Mouse (Mus musculus): ENCODE data around the gene Maco1. TPM values are rescaled to one million over a fixed set of nuclear protein-coding genes. Genes with fewer than 3 reads are reported as not detected.
A peak's percentile ranks its signal among the peaks of the same experiment; 100 is the strongest.

Gene Maco1
- polyA plus RNA-seq, 1 experiment from 2014 or later, result 22.0 TPM

- H3K27ac ChIP-seq, result no peak overlapping the region
- no peak overlapping the region for H3K9ac ChIP-seq
- H3K4me3 ChIP-seq, result no peak overlapping the region
- H3K36me3 ChIP-seq, result peaks cover 18% of the 10 kb centered on the region
- H3K4me2 ChIP-seq, result no peak overlapping the region
- no peaks in the 10 kb centered on the region for H3K27me3 ChIP-seq
- peaks cover 11% of the 10 kb centered on the region; the same call in 1 of the 2 replicates for H3K4me1 ChIP-seq (replicated peaks)
- no peak for ATAC-seq (replicated peaks; ENCODE audit: insufficient number of reproducible peaks, insufficient read depth, low FRiP score, low read depth)
- WGBS, result 86% methylated on average over 17 of the region's 17 CpGs
- H3K9me3 ChIP-seq (replicated peaks), result no peaks in the 10 kb centered on the region
Observed at GRCm38 (mm10) chr4:134813406-134814228, 39.5 kb downstream of the Maco1 start.

GRCm38 (mm10) chr4:134804765-134805164, 48.4 kb downstream of the Maco1 start:
- peak; percentile 43; the same call in 1 of the 2 replicates for ATAC-seq (replicated peaks; ENCODE audit: insufficient number of reproducible peaks, insufficient read depth, low FRiP score, low read depth)

DNA sequence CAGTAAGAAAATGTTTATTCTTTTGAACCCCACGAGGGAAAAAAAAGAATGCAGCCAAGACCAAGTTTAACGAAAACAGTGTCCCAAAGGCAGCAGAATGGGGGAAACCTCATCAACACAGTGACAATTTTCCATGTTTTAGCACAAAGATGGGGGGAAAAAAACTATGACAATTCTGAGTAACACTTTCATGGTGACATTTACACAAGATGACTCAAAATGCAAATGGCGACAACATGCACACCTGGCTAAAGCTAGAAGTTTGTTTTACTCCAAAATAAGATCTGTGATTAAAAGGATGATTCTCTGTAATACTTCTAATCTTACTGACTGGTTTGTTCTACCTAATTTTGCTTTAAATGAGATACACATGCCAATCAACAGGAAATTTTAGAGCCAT, 50.4 kb downstream of the Maco1 start:
- Histone ChIP-seq H3K9ac (no peak overlapping the region), H3K4me3 (no peak overlapping the region), H3K9me3 (replicated peaks) (no peaks in the 10 kb centered on the region), H3K4me2 (no peak overlapping the region), H3K36me3 (peaks cover 20% of the 10 kb centered on the region), H3K4me1 (replicated peaks) (peaks cover 17% of the 10 kb centered on the region), H3K27ac (no peak overlapping the region), H3K27me3 (no peaks in the 10 kb centered on the region)
- no peak for ATAC-seq (replicated peaks; ENCODE audit: insufficient number of reproducible peaks, insufficient read depth, low FRiP score, low read depth)
- 69% methylated on average over 3 of the region's 3 CpGs for WGBS

More at GRCm38 (mm10) chr4:134804765-134805164, 48.4 kb downstream of the Maco1 start:
- H3K27ac ChIP-seq, result peak overlapping the region; percentile 41
- H3K27me3 ChIP-seq, result no peaks in the 10 kb centered on the region
- peaks cover 31% of the 10 kb centered on the region for H3K36me3 ChIP-seq
- H3K9me3 ChIP-seq (replicated peaks), result no peaks in the 10 kb centered on the region
- WGBS, result 33% methylated on average over 5 of the region's 5 CpGs
- H3K9ac ChIP-seq, result no peak overlapping the region
- no peak overlapping the region for H3K4me2 ChIP-seq
- peaks cover 16% of the 10 kb centered on the region for H3K4me1 ChIP-seq (replicated peaks)
- H3K4me3 ChIP-seq, result no peak overlapping the region

- H3K4me2 ChIP-seq, result no peak overlapping the region
- H3K27ac ChIP-seq, result no peak overlapping the region
- no peaks in the 10 kb centered on the region for H3K27me3 ChIP-seq
- H3K4me1 ChIP-seq (replicated peaks), result peaks cover 23% of the 10 kb centered on the region
- WGBS, result 78% methylated on average over 10 of the region's 10 CpGs
- ATAC-seq (replicated peaks; ENCODE audit: insufficient number of reproducible peaks, insufficient read depth, low FRiP score, low read depth), result no peak
- H3K4me3 ChIP-seq, result no peak overlapping the region
- H3K9ac ChIP-seq, result no peak overlapping the region
- H3K9me3 ChIP-seq (replicated peaks), result no peaks in the 10 kb centered on the region
- peaks cover 20% of the 10 kb centered on the region for H3K36me3 ChIP-seq
Observed at GRCm38 (mm10) chr4:134802155-134802554, 51.0 kb downstream of the Maco1 start.

DNA sequence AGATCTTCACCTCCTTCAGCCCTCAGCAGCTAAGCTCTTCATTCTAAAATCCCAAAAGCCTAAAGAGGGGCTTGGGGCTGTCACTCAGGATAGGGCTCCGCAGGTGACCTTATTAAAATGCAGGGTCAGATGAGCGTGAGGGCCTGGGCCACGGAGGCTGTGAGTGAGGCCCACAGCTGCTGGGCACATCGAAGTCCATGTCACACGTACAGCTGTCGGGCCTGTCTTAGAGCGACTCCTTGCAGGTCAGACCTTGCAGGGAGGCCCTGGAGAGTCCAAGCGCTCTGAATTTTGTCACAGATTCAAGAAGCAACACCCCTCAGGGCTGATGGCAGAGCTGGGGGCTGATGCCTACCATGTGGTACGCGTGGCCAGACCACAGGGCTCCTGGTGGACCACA, 52.5 kb downstream of the Maco1 start:
- H3K4me1 ChIP-seq (replicated peaks), result peaks cover 34% of the 10 kb centered on the region
- no peak overlapping the region for H3K4me2 ChIP-seq
- no peaks in the 10 kb centered on the region for H3K27me3 ChIP-seq
- H3K9ac ChIP-seq, result no peak overlapping the region
- H3K9me3 ChIP-seq (replicated peaks), result no peaks in the 10 kb centered on the region
- H3K27ac ChIP-seq, result no peak overlapping the region
- no peak for ATAC-seq (replicated peaks; ENCODE audit: insufficient number of reproducible peaks, insufficient read depth, low FRiP score, low read depth)
- H3K36me3 ChIP-seq, result peaks cover 9% of the 10 kb centered on the region
- WGBS, result 75% methylated on average over 10 of the region's 10 CpGs
- no peak overlapping the region for H3K4me3 ChIP-seq

GRCm38 (mm10) chr4:134800098-134800497, 53.0 kb downstream of the Maco1 start:
- Histone ChIP-seq H3K27ac (no peak overlapping the region), H3K4me3 (no peak overlapping the region), H3K27me3 (no peaks in the 10 kb centered on the region), H3K9ac (no peak overlapping the region), H3K4me1 (replicated peaks) (peaks cover 31% of the 10 kb centered on the region), H3K4me2 (no peak overlapping the region), H3K36me3 (peaks cover 5% of the 10 kb centered on the region; the same call in 1 of the 2 replicates), H3K9me3 (replicated peaks) (no peaks in the 10 kb centered on the region)
- WGBS, result 58% methylated on average over 8 of the region's 8 CpGs
- ATAC-seq (replicated peaks; ENCODE audit: insufficient number of reproducible peaks, insufficient read depth, low FRiP score, low read depth), result no peak

DNA sequence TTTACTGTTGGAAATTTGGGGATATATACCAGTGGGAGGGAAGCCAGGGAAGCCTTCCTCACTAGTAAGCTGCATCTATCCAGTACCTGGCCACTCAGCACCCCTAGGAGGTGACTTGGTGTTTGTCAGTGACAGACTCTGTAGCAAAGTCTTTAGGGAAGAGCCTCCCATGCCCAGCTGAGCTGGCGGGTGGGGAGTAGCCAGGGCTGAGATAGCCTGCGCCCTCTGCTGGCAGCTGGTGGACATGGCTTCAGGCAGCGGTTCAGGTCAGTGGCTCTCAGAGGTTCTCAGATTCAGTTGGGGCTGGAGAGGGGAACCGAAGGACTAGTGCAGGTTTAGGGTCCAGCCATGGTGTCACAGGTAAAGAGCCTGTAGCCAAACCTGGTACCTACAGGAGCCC, 53.9 kb downstream of the Maco1 start:
- Histone ChIP-seq H3K9me3 (replicated peaks) (no peaks in the 10 kb centered on the region), H3K36me3 (peaks cover 1% of the 10 kb centered on the region; the same call in 1 of the 2 replicates), H3K4me3 (no peak overlapping the region), H3K27ac (no peak overlapping the region), H3K27me3 (no peaks in the 10 kb centered on the region), H3K9ac (no peak overlapping the region), H3K4me2 (no peak overlapping the region), H3K4me1 (replicated peaks) (peaks cover 22% of the 10 kb centered on the region)
- 9% methylated on average over 4 of the region's 4 CpGs for WGBS
- 0 out of 2 replicates have a peak, but pooled peaks have one; percentile 56 for ATAC-seq (replicated peaks; ENCODE audit: insufficient number of reproducible peaks, insufficient read depth, low FRiP score, low read depth)

- Histone ChIP-seq H3K4me1 (replicated peaks) (peaks cover 21% of the 10 kb centered on the region), H3K27ac (no peak overlapping the region), H3K9ac (no peak overlapping the region), H3K4me2 (no peak overlapping the region), H3K27me3 (no peaks in the 10 kb centered on the region), H3K9me3 (replicated peaks) (no peaks in the 10 kb centered on the region), H3K4me3 (no peak overlapping the region), H3K36me3 (no peaks in the 10 kb centered on the region)
- WGBS, result 56% methylated on average over 3 of the region's 3 CpGs
- ATAC-seq (replicated peaks; ENCODE audit: insufficient number of reproducible peaks, insufficient read depth, low FRiP score, low read depth), result no peak
Observed at GRCm38 (mm10) chr4:134798861-134799260, 54.3 kb downstream of the Maco1 start.

- Histone ChIP-seq H3K9me3 (replicated peaks) (no peaks in the 10 kb centered on the region), H3K36me3 (no peaks in the 10 kb centered on the region), H3K4me3 (no peak overlapping the region), H3K27me3 (no peaks in the 10 kb centered on the region), H3K27ac (no peak overlapping the region), H3K4me2 (no peak overlapping the region), H3K9ac (no peak overlapping the region), H3K4me1 (replicated peaks) (peaks cover 21% of the 10 kb centered on the region)
- 76% methylated on average over 6 of the region's 6 CpGs for WGBS
- no peak for ATAC-seq (replicated peaks; ENCODE audit: insufficient number of reproducible peaks, insufficient read depth, low FRiP score, low read depth)
Observed at GRCm38 (mm10) chr4:134797621-134798020, 55.5 kb downstream of the Maco1 start.

DNA sequence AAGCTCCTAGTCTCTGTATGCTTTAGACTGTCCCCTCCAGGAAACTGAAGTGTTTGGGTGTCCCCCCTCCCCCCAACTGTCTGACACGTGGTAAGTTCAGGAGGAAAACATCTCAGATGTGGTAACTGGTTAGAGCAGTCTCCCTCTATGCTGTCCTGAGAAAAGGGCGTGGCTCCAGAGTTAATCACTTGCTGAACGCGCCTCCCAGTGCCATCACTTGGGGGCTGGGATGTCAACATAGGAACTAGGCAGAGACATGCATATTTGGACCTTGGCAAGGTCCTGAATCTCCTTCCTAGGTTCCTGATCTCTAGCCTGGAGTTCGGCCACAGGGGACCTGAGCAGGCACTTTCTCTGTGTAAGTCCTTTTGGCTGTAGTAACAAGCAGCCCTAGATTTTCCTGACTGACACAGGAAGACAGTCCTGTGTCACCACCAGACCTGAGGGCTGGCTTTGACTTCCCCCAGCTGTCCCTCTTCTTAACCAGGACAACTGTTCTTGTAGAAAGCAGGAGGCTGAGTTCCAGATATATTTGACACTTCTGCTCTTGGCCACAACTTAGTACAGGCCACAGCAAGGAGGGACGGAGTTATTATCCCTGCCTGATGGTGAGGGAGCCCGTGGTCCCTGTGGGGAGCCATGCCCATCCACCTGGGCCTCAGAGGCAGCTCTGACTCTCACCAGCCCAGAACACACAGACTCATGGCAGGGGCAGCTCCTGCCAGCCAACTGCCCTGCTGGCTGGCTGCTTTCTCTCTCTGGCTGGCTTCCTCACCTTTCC, 56.4 kb downstream of the Maco1 start:
- H3K4me1 ChIP-seq (replicated peaks), result peaks cover 18% of the 10 kb centered on the region
- H3K9me3 ChIP-seq (replicated peaks), result no peaks in the 10 kb centered on the region
- H3K4me2 ChIP-seq, result no peak overlapping the region
- no peaks in the 10 kb centered on the region for H3K27me3 ChIP-seq
- no peaks in the 10 kb centered on the region for H3K36me3 ChIP-seq
- 25% methylated on average over 7 of the region's 7 CpGs for WGBS
- H3K4me3 ChIP-seq, result no peak overlapping the region
- H3K27ac ChIP-seq, result no peak overlapping the region
- ATAC-seq (replicated peaks; ENCODE audit: insufficient number of reproducible peaks, insufficient read depth, low FRiP score, low read depth), result no peak
- no peak overlapping the region for H3K9ac ChIP-seq

DNA sequence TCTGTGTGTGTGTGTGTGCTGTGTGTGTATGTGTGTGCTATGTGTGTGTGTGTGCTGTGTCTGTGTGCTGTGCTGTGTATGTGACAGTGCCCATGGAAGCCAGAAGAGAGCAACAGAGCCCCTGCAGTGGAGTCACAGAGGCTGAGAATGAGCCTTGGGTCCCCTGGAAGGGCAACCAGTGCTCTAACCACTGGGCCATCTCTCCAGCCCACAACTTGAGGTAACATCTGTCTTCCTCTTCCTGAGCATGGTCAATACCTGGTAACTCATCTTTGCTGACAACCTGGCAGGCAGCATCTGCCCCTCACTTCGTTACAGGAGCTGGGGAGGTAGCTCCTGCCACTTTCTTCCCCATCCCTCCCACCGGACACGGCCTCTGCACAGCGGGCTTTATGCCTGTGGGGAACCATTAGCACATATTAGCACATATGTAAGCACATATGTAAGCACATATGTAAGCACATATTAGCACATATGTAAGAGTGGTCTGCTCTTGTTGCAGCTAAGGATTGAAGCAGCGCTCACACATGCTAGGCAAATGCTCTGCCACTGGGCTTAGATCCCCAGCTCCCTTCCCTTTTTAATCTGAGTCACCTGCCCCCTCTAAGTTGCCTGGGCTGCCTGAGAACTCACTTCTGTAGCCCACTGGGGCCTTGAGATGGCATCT, 57.2 kb downstream of the Maco1 start:
- WGBS, result 77% methylated on average over 5 of the region's 5 CpGs

More for the DNA sequence above, 57.2 kb downstream of the Maco1 start:
- H3K4me1 ChIP-seq (replicated peaks), result peaks cover 18% of the 10 kb centered on the region
- H3K9me3 ChIP-seq (replicated peaks), result no peaks in the 10 kb centered on the region
- no peak overlapping the region for H3K4me3 ChIP-seq
- H3K4me2 ChIP-seq, result no peak overlapping the region
- H3K36me3 ChIP-seq, result no peaks in the 10 kb centered on the region
- no peak for ATAC-seq (replicated peaks; ENCODE audit: insufficient number of reproducible peaks, insufficient read depth, low FRiP score, low read depth)
- no peak overlapping the region for H3K27ac ChIP-seq
- H3K27me3 ChIP-seq, result no peaks in the 10 kb centered on the region
- no peak overlapping the region for H3K9ac ChIP-seq

Data from heart, embryonic 15.5 days (tissue).